Mouse (Mus musculus) cortical plate, adult 2 months (tissue): ENCODE results near the gene Abcg4.

ENCODE experiments used
- CTCF ChIP-seq: fragments of 200-500 bp; IDR thresholded peaks from 2 replicates; pipeline ENCODE4 v1.5.1; 2011; ENCODE audit warnings: mild to moderate bottlenecking, control low read depth, low read length; ENCODE audit not compliant: insufficient read depth; ENCODE audit errors: extremely low read depth
- POLR2A ChIP-seq: fragments of 200-500 bp; IDR thresholded peaks from 2 replicates; pipeline ENCODE4 v1.6.1; 2011; ENCODE audit warnings: mild to moderate bottlenecking, low read length, control low read depth; ENCODE audit not compliant: insufficient read depth; ENCODE audit errors: extremely low read depth

- TF ChIP-seq POLR2A = no peak
- TF ChIP-seq CTCF = no peak
These were observed 25.3 kb upstream of the Abcg4 start for GRCm38 (mm10) chr9:44313476-44314256.
